Mouse (Mus musculus) lung, adult 2 months (tissue): ENCODE results near the gene Gm20388.

Source experiments
- CTCF ChIP-seq: fragments of 200-500 bp; IDR thresholded peaks from 2 replicates; pipeline ENCODE4 v1.5.1; 2011; ENCODE audit warnings: mild to moderate bottlenecking, low read length, control low read depth; ENCODE audit not compliant: insufficient read depth
- POLR2A ChIP-seq: fragments of 200-500 bp; IDR thresholded peaks from 2 replicates; pipeline ENCODE4 v1.6.1; 2011; ENCODE audit warnings: low read depth, mild to moderate bottlenecking, control low read depth, low read length, borderline replicate concordance; ENCODE audit errors: extremely low read depth

- TF ChIP-seq POLR2A (no peak), CTCF (no peak)
These were observed 281.5 kb downstream of the Gm20388 start for GRCm38 (mm10) chr8:120192118-120192517.
